8 mouse cellular contexts compared by ENCODE assay signal in genomic region chr2:60910820-60911219, GRCm38 (mm10). TPM values are rescaled to one million over a fixed set of nuclear protein-coding genes. Genes with fewer than 3 reads are reported as not detected.
DNase-seq lines count a peak whose midpoint lies in the region; ATAC-seq and TF ChIP-seq lines count a peak whose summit lies in the region.

No protein-coding gene starts in this region.

- H3K4me2 ChIP-seq in intestine, embryonic 15.5 days (replicated peaks): no peak overlapping the region
- H3K4me2 ChIP-seq in liver, embryonic 15.5 days: peak overlapping the region; percentile 25
- 0 out of 2 replicates have a peak overlapping the region, but pooled peaks have one; percentile 0 for H3K4me2 ChIP-seq in stomach, embryonic 14.5 days (replicated peaks; ENCODE audit: low read depth, low read length)
- no peak overlapping the region for H3K4me2 ChIP-seq in forebrain, postnatal 0 days (ENCODE audit: low read depth)

- H3K9ac ChIP-seq in intestine, embryonic 15.5 days: no peak overlapping the region
- no peak overlapping the region for H3K9ac ChIP-seq in liver, embryonic 15.5 days
- H3K9ac ChIP-seq in stomach, embryonic 14.5 days (replicated peaks; ENCODE audit: low read depth, low read length): no peak overlapping the region
- no peak overlapping the region for H3K9ac ChIP-seq in forebrain, postnatal 0 days

- H3K4me1 ChIP-seq in intestine, embryonic 15.5 days (replicated peaks): 0 out of 2 replicates have a peak, but pooled peaks cover 12% of the 10 kb centered on the region
- peaks cover 11% of the 10 kb centered on the region; the same call in 1 of the 2 replicates for H3K4me1 ChIP-seq in liver, embryonic 15.5 days (replicated peaks)
- H3K4me1 ChIP-seq in stomach, embryonic 14.5 days (ENCODE audit: control insufficient read depth, insufficient read depth, low read length): peaks cover 13% of the 10 kb centered on the region; the same call in 1 of the 2 replicates
- no peaks in the 10 kb centered on the region for H3K4me1 ChIP-seq in forebrain, postnatal 0 days (ENCODE audit: insufficient read depth)

- H3K27ac ChIP-seq in gastrocnemius, adult 2 months: peak overlapping the region; percentile 78
- H3K27ac ChIP-seq in intestine, embryonic 15.5 days: no peak overlapping the region
- H3K27ac ChIP-seq in liver, embryonic 15.5 days (replicated peaks): 0 out of 2 replicates have a peak overlapping the region, but pooled peaks have one; percentile 11
- peak overlapping the region; percentile 21; the same call in 1 of the 2 replicates for H3K27ac ChIP-seq in stomach, embryonic 14.5 days (ENCODE audit: low read length)
- H3K27ac ChIP-seq in forebrain, postnatal 0 days (ENCODE audit: low read depth, low read length): no peak overlapping the region

- no peaks in the 10 kb centered on the region for H3K9me3 ChIP-seq in intestine, embryonic 15.5 days
- no peaks in the 10 kb centered on the region for H3K9me3 ChIP-seq in liver, embryonic 15.5 days (replicated peaks)
- H3K9me3 ChIP-seq in stomach, embryonic 14.5 days (ENCODE audit: control insufficient read depth, low read depth, low read length): no peaks in the 10 kb centered on the region
- H3K9me3 ChIP-seq in forebrain, postnatal 0 days (ENCODE audit: low read length): no peaks in the 10 kb centered on the region

- DNase-seq in urinary bladder, postnatal 14 days (ENCODE audit: low spot score): peak; percentile 38
- DNase-seq in urinary bladder, adult 2 months (ENCODE audit: low spot score): no peak
- peak; percentile 81 for DNase-seq in gastrocnemius, adult 2 months
- DNase-seq in forebrain, postnatal 0 days: no peak
- no peak for DNase-seq in ovary, postnatal 10 days (ENCODE audit: low spot score)

- H3K4me3 ChIP-seq in gastrocnemius, adult 2 months: peak overlapping the region; percentile 58
- H3K4me3 ChIP-seq in intestine, embryonic 15.5 days (replicated peaks): no peak overlapping the region
- no peak overlapping the region for H3K4me3 ChIP-seq in liver, embryonic 15.5 days (replicated peaks)
- H3K4me3 ChIP-seq in stomach, embryonic 14.5 days (ENCODE audit: low read depth, low read length): no peak overlapping the region
- no peak overlapping the region for H3K4me3 ChIP-seq in forebrain, postnatal 0 days (ENCODE audit: low read depth, low read length)

- H3K27me3 ChIP-seq in intestine, embryonic 15.5 days (replicated peaks): 0 out of 2 replicates have a peak, but pooled peaks cover 3% of the 10 kb centered on the region
- no peaks in the 10 kb centered on the region for H3K27me3 ChIP-seq in liver, embryonic 15.5 days
- H3K27me3 ChIP-seq in stomach, embryonic 14.5 days (ENCODE audit: control insufficient read depth, insufficient read depth, low read length): no peaks in the 10 kb centered on the region
- no peaks in the 10 kb centered on the region for H3K27me3 ChIP-seq in forebrain, postnatal 0 days (ENCODE audit: insufficient read depth, low read length)

- WGBS in intestine, embryonic 15.5 days: 46% methylated on average over 6 of the region's 6 CpGs
- WGBS in liver, embryonic 15.5 days (ENCODE audit: insufficient replicate concordance): 30% methylated on average over 6 of the region's 6 CpGs
- WGBS in stomach, embryonic 14.5 days: 45% methylated on average over 6 of the region's 6 CpGs
- 66% methylated on average over 6 of the region's 6 CpGs for WGBS in forebrain, postnatal 0 days

- peak; percentile 38; the same call in 1 of the 2 replicates for ATAC-seq in intestine, embryonic 15.5 days
- ATAC-seq in liver, embryonic 15.5 days (ENCODE audit: insufficient read depth): 0 out of 2 replicates have a peak, but pooled peaks have one; percentile 9
- ATAC-seq in stomach, embryonic 14.5 days (ENCODE audit: insufficient number of reproducible peaks, insufficient read depth, low FRiP score, low read depth): 0 out of 2 replicates have a peak, but pooled peaks have one; percentile 53
- ATAC-seq in forebrain, postnatal 0 days: no peak

- TF ChIP-seq CTCF in gastrocnemius, adult 2 months (IDR thresholded peaks at IDR 0.05): no peak
- TF ChIP-seq CTCF in forebrain, postnatal 0 days (IDR thresholded peaks at IDR 0.05; ENCODE audit: low read depth): no peak

- H3K36me3 ChIP-seq in intestine, embryonic 15.5 days: no peaks in the 10 kb centered on the region
- H3K36me3 ChIP-seq in liver, embryonic 15.5 days (replicated peaks): no peaks in the 10 kb centered on the region
- H3K36me3 ChIP-seq in stomach, embryonic 14.5 days (ENCODE audit: control insufficient read depth, insufficient read depth, low read length): no peaks in the 10 kb centered on the region
- no peaks in the 10 kb centered on the region for H3K36me3 ChIP-seq in forebrain, postnatal 0 days (ENCODE audit: insufficient read depth)

- intact Hi-C loops in gastrocnemius, adult 2 months (cut with DNase I): no loop called here

RNA-seq across cellular contexts. Expression of gene Rbms1, which starts 52.2 kb away (rescaled TPM):
- 50.3 and 56.1 TPM in 2 replicates for polyA plus RNA-seq in urinary bladder, adult 2 months (2012; rRNA removed)
- 10 to 100 TPM; 17.2 to 27.8 TPM for total RNA-seq in gastrocnemius, adult 2 months (2021)
- polyA plus RNA-seq in intestine, embryonic 15.5 days (2015; fragmentation: Nextera tagmentation; extraction: Ambion mirVana): 83.3 and 84.3 TPM in 2 replicates
- 47.8 and 55.2 TPM in 2 replicates for polyA plus RNA-seq in liver, embryonic 15.5 days (2015; fragmentation: Nextera tagmentation; extraction: Ambion mirVana)
- 138 and 146 TPM in 2 replicates for polyA plus RNA-seq in stomach, embryonic 14.5 days (2014; fragmentation: Nextera tagmentation; extraction: Ambion mirVana)
- 16.2 and 18.2 TPM in 2 replicates for total RNA-seq in forebrain, postnatal 0 days (2014; rRNA removed)
- 25.5 and 38.2 TPM in 2 replicates for polyA plus RNA-seq in forebrain, postnatal 0 days (2015; fragmentation: Nextera tagmentation; extraction: Ambion mirVana)

Comparison
In these comparisons a context has a peak if more than half of its experiments do, and no peak if none do; other contexts are left out.
1. DNase-seq: peak in urinary bladder, postnatal 14 days (single experiment) and gastrocnemius, adult 2 months (single experiment); none in urinary bladder, adult 2 months (single experiment), forebrain, postnatal 0 days (single experiment) and ovary, postnatal 10 days (single experiment).
2. H3K27ac ChIP-seq: peak in gastrocnemius, adult 2 months (single experiment), liver, embryonic 15.5 days (single experiment) and stomach, embryonic 14.5 days (single experiment); none in intestine, embryonic 15.5 days (single experiment) and forebrain, postnatal 0 days (single experiment).
3. H3K4me2 ChIP-seq: peak in liver, embryonic 15.5 days (single experiment) and stomach, embryonic 14.5 days (single experiment); none in intestine, embryonic 15.5 days (single experiment) and forebrain, postnatal 0 days (single experiment).